Mouse (Mus musculus) gastrocnemius, postnatal 25 days (tissue): ENCODE measurements around the gene Hspb8. TPM values are rescaled to one million over a fixed set of nuclear protein-coding genes. Genes with fewer than 3 reads are reported as not detected.
"Not testable (repeated sequence)": the region's sequence is repeated elsewhere in the genome, so short reads cannot be mapped to it uniquely, and the experiment has no call there.

Experiments used
- DNase-seq: peaks from one replicate; pipeline ENCODE4 v3.0.0; 2022
- total RNA-seq, 2 experiments: library from RNA; stranded (reverse); gene quantifications; 1 replicate in 1 of 2; 2 replicates in 1 of 2; pipeline ENCODE4 v1.2.3; 2021

Gene Hspb8
- total RNA-seq, 2 experiments from 2014 or later, result 216 to 227 TPM

DNA sequence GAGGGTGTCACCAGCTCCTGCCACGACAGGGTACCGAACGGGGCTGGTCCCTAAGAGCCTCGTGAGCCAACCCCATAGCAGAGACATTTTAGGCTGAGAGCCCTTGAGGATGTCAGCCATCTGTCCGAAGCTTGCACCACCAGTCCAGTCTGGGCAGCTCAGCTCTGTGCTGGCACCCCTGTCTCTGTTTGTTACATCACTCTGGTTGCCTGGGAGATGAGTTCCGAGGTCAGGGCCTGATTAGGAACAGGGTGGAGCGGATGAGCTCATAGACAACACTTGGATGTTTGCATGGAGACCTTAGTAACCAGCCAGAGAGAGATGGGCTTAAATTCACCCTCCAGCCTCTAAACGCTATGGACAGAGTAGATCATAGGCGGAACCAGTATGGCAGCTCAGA is 30.1 kb downstream of the Hspb8 start:
- peak; percentile 49 for DNase-seq

DNA sequence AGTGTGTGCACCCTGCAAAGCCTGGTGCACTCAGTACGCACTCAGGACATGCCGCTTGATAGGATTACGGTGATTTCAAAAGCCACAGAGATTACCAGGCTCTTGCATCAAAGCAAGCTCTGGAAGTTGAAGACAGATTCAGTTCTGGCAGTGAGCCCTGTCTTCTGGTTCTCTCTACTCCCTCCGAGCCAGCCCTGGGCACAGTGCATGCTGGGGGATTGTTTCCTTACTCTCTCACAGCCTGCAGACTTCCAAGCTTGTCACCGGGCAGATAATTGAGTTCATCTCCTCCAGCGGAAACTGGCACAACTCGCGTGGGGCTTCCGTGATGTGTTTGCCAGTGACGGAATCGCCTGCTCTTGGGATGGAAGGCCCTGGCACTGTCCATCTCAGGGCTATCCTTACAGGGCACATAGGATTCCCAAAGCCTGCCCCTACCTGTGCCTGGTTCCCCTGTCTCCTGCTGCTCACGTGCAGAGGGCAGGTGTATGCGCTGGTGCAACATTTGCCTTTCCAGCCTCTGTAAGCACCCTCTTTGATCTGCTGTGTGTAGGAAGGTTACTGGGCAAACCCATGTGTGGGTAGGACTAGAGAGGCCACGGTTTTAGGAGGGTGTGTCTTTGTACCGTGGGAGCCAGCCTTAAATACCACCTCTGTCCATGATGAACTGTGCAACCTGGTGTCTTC is 32.7 kb downstream of the Hspb8 start:
- peak; percentile 26 for DNase-seq

DNA sequence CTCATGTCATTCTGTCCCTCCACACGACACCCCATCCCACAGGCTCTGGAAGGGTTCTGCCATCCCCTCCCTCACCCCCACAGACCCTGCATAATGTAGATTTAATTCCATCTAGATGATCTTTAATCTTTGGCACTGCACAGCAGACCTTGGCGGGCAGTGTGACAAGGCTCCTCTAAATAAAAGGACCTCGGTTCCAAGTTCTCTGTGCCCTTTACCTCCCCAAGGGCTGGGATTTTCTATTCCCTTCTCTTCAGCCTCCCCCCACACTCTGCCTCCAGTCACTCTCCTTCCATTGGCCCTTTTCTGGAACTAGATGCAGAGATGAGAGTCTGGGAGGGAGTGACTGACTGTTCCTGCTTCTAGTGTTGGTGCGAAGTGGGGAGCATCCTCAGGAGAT is 33.3 kb downstream of the Hspb8 start:
- DNase-seq, result no peak

DNA sequence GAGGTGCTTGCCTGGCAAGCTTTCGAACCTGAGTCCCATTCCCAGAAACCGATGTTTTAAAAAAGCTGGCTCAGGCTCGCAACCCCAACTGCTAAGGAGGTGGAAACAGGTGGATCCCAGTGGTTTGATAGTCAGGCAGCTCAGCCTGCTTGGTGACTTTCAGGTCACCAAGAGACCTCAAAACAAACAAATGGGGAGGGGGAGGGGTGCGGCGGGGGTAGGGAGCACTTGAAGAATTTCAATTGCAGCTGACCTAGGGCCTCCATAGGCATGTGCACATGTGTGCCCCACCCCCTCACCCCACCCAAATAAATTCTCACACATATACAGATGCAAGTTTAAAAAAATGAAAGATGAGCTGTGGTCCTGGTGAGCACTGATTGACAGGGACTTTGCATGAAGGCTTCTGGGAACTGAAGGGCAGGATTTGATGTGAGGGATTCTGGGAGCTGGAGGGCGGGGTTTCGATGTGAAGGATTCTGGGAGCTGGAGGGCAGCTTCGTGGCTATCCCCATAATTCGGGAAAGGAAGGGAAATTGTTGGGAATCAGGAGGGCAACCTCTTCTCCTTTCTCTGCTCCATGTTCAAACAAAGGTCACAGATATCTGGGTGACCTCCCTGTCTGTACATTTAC is 35.2 kb downstream of the Hspb8 start:
- no peak for DNase-seq

DNA sequence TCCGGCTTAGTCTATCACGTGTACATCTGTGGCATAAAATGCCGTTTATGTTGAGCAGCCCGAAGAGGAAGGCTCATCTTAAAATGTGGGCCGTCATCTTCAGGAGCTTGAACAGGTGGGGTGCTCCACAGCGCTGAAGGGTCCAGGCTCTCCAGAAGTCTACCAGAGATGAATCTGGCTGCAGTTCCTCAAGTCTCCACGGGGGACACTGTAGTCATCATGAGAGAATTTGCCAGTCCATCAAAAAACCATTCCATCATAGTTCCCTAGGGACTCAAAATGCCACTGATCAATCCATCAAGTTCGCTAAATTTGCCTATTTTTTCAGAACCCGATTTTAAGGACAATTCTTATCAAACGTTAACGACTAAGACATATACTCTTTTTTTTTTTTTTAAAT is 36.6 kb downstream of the Hspb8 start:
- no peak for DNase-seq

DNA sequence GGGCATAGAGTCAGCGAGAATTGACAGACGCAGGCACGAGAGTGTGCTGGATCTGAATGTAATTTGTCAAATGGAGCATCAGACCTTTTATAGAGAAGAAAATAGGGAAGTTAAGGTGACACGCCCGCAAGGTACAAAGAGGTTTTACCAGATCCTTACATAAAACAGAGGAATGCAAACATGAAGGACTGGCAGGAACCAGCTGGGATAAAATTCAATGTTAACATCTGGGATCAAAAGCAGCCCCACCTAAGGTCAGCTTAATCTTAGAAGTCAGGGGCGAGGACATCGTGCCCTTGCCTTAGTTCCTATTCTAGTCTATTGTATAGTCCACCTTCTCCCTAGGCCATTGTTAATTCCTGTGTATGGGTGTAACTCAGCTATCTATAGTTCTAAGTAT is 40.0 kb downstream of the Hspb8 start:
- not testable (repeated sequence) for DNase-seq

DNA sequence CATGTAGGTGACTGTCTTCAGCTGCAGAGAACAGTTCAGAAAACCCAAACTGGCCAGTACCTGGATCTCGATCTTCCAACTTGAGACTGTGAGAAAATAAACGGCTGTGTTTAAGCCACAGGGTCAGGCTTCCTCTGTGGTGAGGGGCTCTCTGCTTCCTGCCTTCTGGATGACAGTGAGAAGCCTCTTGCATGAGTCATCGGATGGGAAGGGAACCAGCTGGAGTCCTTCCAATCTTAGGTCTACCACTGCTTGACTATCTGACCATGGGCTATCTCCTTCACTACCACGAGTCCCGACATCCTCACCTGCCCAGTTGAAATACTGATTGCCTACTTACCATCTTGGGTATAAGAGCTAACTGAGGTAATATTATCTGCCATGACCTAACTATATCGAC is 40.9 kb downstream of the Hspb8 start:
- no peak for DNase-seq

DNA sequence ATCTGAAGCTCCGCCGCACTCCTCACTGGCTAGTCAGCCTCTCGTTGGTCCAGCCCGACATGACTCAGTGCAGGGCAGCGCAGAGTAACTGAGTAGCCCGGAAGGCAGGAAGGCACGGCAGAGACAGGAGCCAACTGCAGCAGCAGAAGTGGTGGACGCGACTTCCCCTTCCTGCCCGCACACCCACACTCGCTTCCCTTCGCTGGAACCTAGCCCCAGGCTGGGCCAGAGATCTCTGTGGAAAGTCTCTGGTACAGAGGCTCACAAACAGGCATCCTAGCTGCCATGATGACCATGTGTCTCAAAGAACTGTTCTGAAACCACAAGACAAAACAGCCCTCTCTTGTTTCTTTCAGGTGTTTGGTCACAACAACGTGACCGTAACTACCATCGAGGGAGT is 41.4 kb downstream of the Hspb8 start:
- DNase-seq, result no peak

DNA sequence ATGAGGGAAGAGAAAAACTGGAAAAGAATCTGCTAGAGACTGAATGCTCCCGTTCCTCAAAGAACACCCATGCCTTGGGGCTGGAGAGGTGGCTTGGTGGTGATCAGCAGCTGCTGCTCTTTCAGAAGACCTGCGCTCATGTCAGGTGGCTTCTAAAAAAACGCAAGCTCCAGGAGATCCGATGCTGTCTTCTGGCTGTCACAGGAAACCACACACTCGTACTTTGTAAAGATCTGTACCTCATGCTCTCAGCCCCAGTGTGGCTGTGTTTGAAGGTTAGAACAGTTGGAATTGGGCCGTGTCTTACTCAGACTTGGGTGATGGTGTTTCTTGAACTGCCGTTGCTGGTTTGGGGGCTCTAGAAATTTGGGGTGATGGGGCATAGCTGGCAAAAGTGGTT is 42.3 kb downstream of the Hspb8 start:
- no peak for DNase-seq

DNA sequence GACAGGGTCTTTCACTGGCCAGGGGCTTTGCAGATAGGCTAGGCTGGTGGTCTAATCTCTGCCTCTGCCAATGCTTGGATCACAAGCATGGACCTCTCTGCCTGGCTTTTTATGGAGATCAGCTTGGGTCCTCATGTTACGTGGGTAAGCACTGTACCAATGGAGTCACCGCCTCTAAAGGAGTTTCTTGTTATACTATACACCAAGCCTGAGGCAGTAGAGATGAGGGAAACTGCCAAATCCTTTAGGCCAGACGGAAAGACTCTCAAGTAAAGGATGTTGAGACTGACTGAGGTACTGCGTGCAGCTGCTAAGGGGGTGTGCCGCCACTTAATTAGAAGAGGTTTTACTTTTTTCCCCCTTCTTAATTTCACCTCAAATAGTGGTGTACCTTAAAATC is 43.8 kb downstream of the Hspb8 start:
- DNase-seq, result no peak

DNA sequence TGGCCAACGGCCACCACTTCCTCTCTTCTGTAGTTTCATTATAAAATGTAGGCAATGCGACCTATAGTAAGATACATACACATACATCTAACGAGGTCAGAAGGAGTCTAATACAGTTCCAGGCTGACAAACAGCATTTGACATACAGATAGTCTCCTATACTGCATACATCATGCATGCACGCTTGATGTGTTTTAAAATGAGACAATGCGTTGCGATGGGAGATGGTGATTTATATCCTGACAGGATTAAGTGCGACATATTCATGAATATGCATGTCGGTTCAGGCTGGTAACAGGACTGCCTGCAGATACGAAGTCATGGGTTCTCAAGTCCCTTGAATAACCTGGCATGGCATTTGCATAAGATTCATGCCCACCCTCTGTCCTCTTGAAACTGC is 54.7 kb downstream of the Hspb8 start:
- DNase-seq, result no peak

DNA sequence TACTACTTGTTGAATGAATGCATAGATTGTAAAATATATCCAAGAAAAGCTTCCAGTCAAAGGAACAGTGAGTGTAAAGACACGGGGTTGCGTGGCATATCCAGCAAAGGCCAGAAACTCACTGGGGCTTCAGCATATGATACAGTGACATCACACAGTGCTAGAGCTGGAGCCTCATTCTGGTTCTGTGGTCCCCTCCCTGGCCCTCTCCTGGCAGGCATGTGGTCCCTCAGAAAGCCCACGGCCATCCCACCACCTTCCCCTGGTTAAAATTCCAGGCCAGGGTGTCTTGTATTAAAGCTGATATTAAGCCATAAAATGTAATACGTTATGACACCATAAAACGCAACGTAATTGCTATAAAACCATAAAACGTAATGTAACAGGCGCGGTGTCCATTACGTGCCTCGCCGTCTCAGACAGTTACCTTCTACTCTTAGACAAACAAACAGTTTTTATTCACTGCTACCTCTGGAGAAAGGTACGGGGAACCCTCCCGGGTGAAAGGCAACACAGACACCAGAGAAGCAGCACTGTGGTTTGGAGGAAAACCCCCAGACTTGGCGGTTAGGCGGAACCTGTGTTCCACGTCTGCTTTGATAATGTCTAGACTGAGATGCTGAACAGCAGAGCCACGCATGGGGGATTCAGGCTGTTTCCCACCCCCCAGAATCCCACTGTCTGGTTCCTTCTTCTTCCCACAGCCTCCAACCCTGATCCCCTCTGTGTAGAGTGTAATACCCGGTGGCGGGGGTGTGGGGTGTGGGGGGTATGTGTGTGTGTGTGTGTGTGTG is 55.6 kb downstream of the Hspb8 start:
- DNase-seq, result no peak

DNA sequence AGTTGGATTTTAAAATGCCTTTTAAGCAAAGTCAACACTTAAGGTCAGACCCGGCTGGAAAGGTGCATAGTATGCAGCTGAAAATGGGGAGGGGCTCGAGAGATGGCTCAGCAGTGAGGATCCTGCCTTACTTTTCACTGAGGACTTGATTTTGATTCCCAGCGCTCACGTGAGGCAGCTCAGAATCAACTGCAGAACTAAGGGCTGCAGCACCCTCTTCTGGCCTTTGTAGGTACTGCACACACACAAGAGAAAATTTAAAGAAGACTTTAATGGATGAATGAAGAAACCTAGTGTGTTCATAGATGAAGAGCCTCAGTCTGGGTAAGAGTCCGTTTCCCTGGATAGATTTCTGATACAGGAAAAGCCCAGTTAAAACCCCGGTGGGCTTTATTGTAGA is 61.3 kb downstream of the Hspb8 start:
- DNase-seq, result no peak

DNA sequence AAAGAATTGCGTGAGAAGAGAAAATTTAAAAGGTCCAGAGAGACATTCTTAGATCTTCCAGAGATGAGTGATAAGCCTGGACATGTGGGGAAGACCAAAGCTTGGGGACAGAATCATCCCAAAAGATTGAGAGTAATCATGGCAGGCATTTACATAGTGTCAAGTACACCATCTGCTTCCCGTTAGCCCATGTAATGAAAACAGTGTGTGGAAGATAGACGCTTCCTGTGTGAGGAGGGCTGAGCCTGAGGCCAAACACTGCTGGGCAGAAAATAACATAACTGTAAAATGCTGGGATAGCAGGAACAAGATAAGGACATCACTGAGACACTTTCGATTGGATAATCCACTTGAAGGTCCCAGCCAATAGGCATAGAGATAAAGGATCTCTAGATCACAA is 61.9 kb downstream of the Hspb8 start:
- DNase-seq, result no peak

Other genes starting within 250 kb of the Hspb8 start
- not detected for gene Ccdc60, start 133.9 kb downstream of the Hspb8 start, total RNA-seq
- under 1 TPM; 0.20 to 0.24 TPM for gene Srrm4, start 169.0 kb upstream of the Hspb8 start, total RNA-seq